Mouse (Mus musculus) cortical plate, adult 2 months (tissue): ENCODE measurements around the gene Msn.

Source experiments
- CTCF ChIP-seq: fragments of 200-500 bp; IDR thresholded peaks from 2 replicates; pipeline ENCODE4 v1.5.1; 2011; ENCODE audit warnings: mild to moderate bottlenecking, control low read depth, low read length; ENCODE audit not compliant: insufficient read depth; ENCODE audit errors: extremely low read depth
- POLR2A ChIP-seq: fragments of 200-500 bp; IDR thresholded peaks from 2 replicates; pipeline ENCODE4 v1.6.1; 2011; ENCODE audit warnings: mild to moderate bottlenecking, low read length, control low read depth; ENCODE audit not compliant: insufficient read depth; ENCODE audit errors: extremely low read depth

GRCm38 (mm10) chrX:96130663-96131062, 34.8 kb downstream of the Msn start:
- TF ChIP-seq CTCF (no peak), POLR2A (no peak)
